Mouse (Mus musculus) monocyte, adult 59 days (primary cell): ENCODE data around the gene Ggn. TPM values are rescaled to one million over a fixed set of nuclear protein-coding genes. Genes with fewer than 3 reads are reported as not detected.

Experiments used
- total RNA-seq, 2 experiments: library from RNA; stranded (reverse); gene quantifications; one replicate each; pipeline ENCODE4 v1.2.4; 2023

Gene Ggn
- 1 to 10 TPM in 1 of 2 experiments, under 1 TPM in 1; 0.50 to 1.2 TPM for total RNA-seq

DNA sequence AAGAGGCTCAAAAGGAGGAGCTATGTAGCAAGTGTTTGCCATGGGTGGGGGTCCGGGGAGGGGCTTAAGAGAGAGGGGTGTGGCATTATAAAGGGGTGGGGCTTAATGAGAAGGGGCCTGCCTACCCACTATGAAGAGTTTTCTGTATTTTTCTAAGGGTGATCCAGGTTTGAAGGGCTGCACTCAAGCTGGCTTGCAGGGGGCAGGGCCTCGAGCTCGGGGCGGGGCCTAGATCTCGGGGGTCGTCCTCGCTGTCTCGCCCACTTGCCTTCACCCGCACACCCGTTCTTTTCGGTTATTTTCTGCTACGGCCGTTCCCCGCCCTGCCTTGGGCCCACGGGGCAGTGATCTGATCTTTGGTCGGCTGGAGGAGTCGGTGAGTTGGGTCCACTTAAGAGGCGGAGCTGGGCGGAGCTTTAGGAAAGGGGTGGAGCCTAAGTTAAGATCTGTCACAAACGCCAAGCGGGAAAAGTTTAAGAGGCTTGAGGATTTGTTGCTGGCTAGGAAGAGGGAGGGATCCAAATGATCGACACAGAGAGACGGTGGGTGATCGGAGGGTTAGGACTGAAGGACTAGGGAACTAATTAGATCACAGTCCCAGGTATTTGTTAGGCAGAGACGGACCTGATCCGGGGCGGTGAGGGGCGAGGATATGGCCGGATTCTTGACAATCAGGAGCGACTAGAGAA is at the start of gene Ggn, which contains the start of gene Spred3:
Gene Ggn (plus strand): TSS at position 145 of the 689 bp plus-strand sequence.
Gene Spred3 (minus strand): TSS at position 346 of the 689 bp plus-strand sequence.

DNA sequence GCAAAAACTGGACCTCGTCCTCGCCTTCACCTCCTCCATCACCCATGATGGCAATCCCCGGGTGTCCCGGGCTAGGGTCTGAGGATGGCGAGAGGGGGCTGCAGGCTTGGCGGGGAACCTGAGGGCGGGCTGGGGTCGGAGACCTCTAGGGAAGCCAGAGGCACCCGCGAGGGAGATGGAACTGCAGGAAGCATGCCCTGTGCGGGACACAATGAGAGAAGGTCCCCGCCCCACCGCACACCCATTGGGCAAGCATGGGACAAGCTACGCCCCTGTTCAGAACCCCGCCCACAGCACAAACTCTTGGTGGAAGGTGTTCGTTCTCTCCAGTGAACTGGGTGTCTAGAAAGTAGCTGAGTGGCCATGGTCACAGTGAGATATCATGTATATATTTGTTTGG is 45.0 kb upstream of the Ggn start, which contains the start of gene Ryr1:
Gene Ryr1 (minus strand): TSS at position 210 of the 400 bp plus-strand sequence.

DNA sequence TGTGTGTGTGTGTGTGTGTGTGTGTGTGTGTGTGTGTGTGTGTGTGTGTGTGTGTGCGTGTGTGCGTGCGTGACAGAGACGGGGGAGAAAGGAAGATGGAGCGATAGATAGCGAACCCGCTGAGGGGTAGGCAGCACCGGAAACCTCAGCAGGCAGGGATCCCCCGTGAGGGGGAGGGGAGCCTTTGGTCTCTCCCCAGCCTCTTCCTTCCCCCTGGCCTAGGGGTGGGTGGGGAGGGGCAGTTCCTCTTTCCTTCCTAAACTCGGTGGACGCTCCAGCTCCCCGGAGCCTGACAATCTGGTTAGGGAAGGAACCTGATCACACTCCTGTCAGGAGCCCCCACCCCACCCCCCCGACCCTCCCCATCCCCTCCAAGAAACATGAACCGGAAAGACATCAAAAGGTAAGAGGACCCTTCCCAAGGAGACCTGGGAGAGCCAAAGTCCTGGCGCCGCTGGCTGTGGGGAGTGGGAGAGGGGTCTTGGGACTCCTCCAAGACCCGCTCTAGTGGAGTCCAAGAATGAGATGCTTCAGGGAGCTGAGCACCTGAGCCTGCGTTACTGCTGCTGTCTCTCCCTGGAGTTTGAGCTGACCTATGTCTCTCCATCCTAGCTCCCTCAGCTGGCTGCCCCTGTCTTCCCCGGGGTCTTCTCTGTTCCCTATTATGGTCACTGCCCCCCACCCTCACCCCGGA is 35.2 kb upstream of the Ggn start, which contains the start of gene Rasgrp4:
Gene Rasgrp4 (plus strand): TSS at position 159 of the 694 bp plus-strand sequence.

DNA sequence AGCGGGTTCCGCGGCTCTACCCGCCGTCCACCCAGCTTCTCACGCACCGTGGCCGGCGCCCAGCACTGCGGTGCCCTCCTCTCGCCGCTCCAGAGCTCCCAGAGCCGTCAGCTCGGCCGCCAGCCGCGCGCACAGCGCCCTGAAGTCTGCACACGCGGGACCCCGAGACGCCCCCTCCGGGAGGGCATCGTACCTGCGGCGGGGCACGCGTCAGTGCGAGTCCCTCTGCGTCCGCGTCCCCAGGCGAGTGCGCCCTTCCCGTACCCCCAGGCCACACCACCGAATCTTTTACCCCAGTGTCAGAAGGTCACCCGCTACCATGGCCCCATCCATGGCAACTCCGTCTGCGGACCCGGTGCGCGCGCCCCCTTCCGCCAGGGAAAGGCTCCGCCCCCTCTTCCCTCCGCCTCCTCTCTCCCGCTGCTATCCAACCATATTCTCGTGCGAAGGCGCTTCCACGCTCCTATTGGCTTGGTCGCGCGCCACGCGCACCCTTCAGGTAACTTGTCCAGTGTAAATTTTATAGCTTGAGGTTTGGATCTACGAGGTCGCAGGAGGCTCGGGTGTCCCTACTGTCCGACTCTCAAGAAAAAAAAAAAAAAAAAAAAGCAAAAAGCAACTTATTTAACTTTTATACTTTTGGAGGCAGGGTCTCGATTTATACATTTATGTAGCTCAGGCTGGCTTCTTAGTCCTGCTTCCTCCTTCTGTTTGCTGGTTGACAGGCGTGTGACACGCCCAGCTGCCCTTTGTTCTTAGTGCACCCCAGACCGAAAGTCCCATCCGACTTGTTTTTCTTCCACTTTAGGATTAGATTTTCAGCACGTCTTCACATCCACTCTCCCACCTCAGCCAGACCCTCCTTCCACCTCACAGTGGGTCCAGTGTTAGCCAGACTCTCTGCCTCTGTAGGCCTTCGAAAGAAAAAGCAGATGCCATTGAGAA is 13.9 kb upstream of the Ggn start, which contains the start of gene Fam98c:
Gene Fam98c (minus strand): TSS at position 397 of the 945 bp plus-strand sequence.

DNA sequence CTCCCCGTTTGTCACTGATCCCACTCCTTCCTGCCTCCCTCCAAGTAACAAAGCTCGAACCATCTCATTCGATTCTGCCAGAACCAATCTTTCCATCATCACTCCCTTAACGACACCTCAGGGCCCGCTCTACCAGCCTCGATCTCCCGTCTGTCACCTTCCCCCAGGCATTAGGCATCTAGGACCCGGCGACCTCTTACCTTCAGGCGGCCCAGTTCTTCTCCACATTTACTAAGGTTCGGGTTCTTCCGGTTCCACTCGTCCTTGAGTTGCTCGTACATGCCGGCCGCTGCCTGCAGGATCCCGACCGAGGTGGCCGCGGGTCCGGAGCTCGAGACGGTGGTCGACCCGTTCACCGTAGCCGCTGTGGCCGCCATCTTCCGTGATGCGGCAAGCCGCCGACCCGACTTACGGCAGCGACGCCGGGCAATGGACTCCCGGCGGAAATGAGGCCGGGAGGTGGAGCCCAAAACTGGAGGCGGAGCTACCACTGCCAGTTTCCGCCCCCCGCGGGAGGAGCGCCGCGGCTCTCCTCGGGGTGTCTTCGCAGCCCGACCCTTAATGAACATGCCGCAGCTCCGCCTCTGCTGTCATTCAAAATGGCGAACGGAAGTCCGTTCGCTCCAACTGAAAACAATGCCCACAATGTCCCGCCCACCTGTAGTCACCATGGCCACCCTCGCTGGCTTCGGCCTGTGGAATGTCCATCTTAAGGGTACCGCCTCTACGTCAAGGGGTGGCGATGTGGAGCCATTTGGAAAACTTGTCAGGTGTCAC is 10.3 kb downstream of the Ggn start, which contains the start of gene Psmd8:
Gene Psmd8 (minus strand): TSS at position 625 of the 777 bp plus-strand sequence.

DNA sequence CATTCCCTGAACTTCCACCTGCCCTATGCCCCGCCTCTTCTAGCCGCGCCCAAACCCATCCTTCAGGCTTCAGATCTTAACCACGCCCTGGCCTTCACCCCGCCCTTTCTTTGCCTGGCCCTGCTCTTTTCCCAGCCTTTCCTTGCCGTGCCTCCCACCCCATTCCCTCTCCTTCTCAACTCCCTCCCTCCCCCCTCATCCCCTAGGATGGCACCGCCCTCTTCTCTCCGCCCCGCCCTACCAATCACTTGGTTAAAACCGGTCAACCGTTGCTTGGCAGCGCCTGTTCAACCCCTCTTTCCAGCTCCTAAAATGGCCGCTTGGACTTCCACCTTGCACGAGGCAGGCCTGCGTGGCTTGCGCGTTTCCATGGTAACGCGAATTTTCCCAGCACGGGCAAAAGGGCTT is 43.7 kb downstream of the Ggn start, which contains the start of gene Catsperg1:
Gene Catsperg1 (minus strand): TSS at position 361 of the 408 bp plus-strand sequence.

Other genes with a start within 250 kb of the Ggn start
- gene Actn4, start 207.9 kb upstream of the Ggn start, total RNA-seq: 100 to 1,000 TPM; 108 to 133 TPM
- gene Eif3k, start 188.3 kb upstream of the Ggn start, total RNA-seq: 100 to 1,000 TPM; 279 to 296 TPM
- gene Map4k1, start 188.2 kb upstream of the Ggn start, total RNA-seq: 10 to 100 TPM; 78.6 to 81.8 TPM
- gene Ryr1, start 45.0 kb upstream of the Ggn start, total RNA-seq: under 1 TPM; 0.47 to 0.79 TPM
- gene Rasgrp4, start 35.4 kb upstream of the Ggn start, total RNA-seq: 100 to 1,000 TPM; 193 to 206 TPM
- gene Fam98c, start 14.0 kb upstream of the Ggn start, total RNA-seq: 10 to 100 TPM; 39.8 to 46.9 TPM
- gene Spred3, start 201 bp downstream of the Ggn start, total RNA-seq: 1 to 10 TPM; 2.9 to 3.6 TPM
- gene Psmd8, start 10.5 kb downstream of the Ggn start, total RNA-seq: 100 to 1,000 TPM; 279 to 291 TPM
- gene Catsperg1, start 43.8 kb downstream of the Ggn start, total RNA-seq: 1 to 10 TPM; 4.6 to 5.2 TPM
- 10 to 100 TPM; 20.8 to 22.4 TPM for gene Kcnk6, start 62.3 kb downstream of the Ggn start, total RNA-seq
- gene Yif1b, start 68.1 kb downstream of the Ggn start, total RNA-seq: 10 to 100 TPM; 23.0 to 28.2 TPM
- under 1 TPM in 1 of 2 experiments, not detected in 1; 0.45 TPM for gene 2200002D01Rik, start 78.3 kb downstream of the Ggn start, total RNA-seq
- gene Spint2, start 111.7 kb downstream of the Ggn start, total RNA-seq: 1 to 10 TPM; 2.2 to 4.7 TPM
- gene Ppp1r14a, start 119.1 kb downstream of the Ggn start, total RNA-seq: not detected
- not detected for gene Dpf1, start 133.7 kb downstream of the Ggn start, total RNA-seq